Mouse (Mus musculus): ENCODE measurements around the gene Csf2rb.
"Not testable (repeated sequence)": the region's sequence is repeated elsewhere in the genome, so short reads cannot be mapped to it uniquely, and the experiment has no call there.

Csf2rb gene

GRCm38 (mm10) chr15:78327753-78328341 is 2.3 kb downstream of the Csf2rb start:
- not testable (repeated sequence) for DNase-seq (ENCODE audit: low spot score)

GRCm38 (mm10) chr15:78328520-78329097 is 3.1 kb downstream of the Csf2rb start:
- no peak for DNase-seq (ENCODE audit: low spot score)

GRCm38 (mm10) chr15:78329972-78330371 is 4.4 kb downstream of the Csf2rb start:
- not testable (repeated sequence) for DNase-seq (ENCODE audit: low spot score)

- DNase-seq (ENCODE audit: low spot score): no peak
Observed at GRCm38 (mm10) chr15:78330706-78331105, 5.2 kb downstream of the Csf2rb start.

- no peak for DNase-seq (ENCODE audit: low spot score)
Observed at GRCm38 (mm10) chr15:78331523-78332340, 6.2 kb downstream of the Csf2rb start.

GRCm38 (mm10) chr15:78332981-78333380 is 7.4 kb downstream of the Csf2rb start:
- DNase-seq (ENCODE audit: low spot score): no peak

GRCm38 (mm10) chr15:78334380-78334779 is 8.8 kb downstream of the Csf2rb start:
- DNase-seq (ENCODE audit: low spot score): no peak

- DNase-seq (ENCODE audit: low spot score): peak; percentile 48
Observed at GRCm38 (mm10) chr15:78339627-78340423, 14.3 kb downstream of the Csf2rb start.

- not testable (repeated sequence) for DNase-seq (ENCODE audit: low spot score)
Observed at GRCm38 (mm10) chr15:78340919-78341318, 15.4 kb downstream of the Csf2rb start.

GRCm38 (mm10) chr15:78343683-78344082 is 18.1 kb downstream of the Csf2rb start:
- no peak for DNase-seq (ENCODE audit: low spot score)

GRCm38 (mm10) chr15:78344567-78344966 is 19.0 kb downstream of the Csf2rb start:
- DNase-seq (ENCODE audit: low spot score): no peak

- DNase-seq (ENCODE audit: low spot score): no peak
Observed at GRCm38 (mm10) chr15:78351586-78352165, 26.1 kb downstream of the Csf2rb start.

GRCm38 (mm10) chr15:78354958-78355357 is 29.4 kb downstream of the Csf2rb start:
- peak; percentile 51 for DNase-seq (ENCODE audit: low spot score)

GRCm38 (mm10) chr15:78355548-78355947 is 30.0 kb downstream of the Csf2rb start:
- DNase-seq (ENCODE audit: low spot score): no peak

GRCm38 (mm10) chr15:78365916-78366315 is 40.4 kb downstream of the Csf2rb start:
- DNase-seq (ENCODE audit: low spot score): no peak

GRCm38 (mm10) chr15:78366875-78367274 is 41.3 kb downstream of the Csf2rb start:
- no peak for DNase-seq (ENCODE audit: low spot score)

- no peak for DNase-seq (ENCODE audit: low spot score)
Observed at GRCm38 (mm10) chr15:78367811-78368210, 42.3 kb downstream of the Csf2rb start.

GRCm38 (mm10) chr15:78368926-78369346 is 43.4 kb downstream of the Csf2rb start:
- DNase-seq (ENCODE audit: low spot score): peak; percentile 25

- DNase-seq (ENCODE audit: low spot score): no peak
Observed at GRCm38 (mm10) chr15:78369641-78370040, 44.1 kb downstream of the Csf2rb start.

GRCm38 (mm10) chr15:78372796-78373195 is 47.2 kb downstream of the Csf2rb start:
- DNase-seq (ENCODE audit: low spot score): no peak

GRCm38 (mm10) chr15:78374204-78374603 is 48.7 kb downstream of the Csf2rb start:
- no peak for DNase-seq (ENCODE audit: low spot score)

- peak; percentile 23 for DNase-seq (ENCODE audit: low spot score)
Observed at GRCm38 (mm10) chr15:78377859-78378258, 52.3 kb downstream of the Csf2rb start.

Data from MN1 (cell line).